8 mouse cellular contexts compared by ENCODE assay signal in the genomic region with DNA sequence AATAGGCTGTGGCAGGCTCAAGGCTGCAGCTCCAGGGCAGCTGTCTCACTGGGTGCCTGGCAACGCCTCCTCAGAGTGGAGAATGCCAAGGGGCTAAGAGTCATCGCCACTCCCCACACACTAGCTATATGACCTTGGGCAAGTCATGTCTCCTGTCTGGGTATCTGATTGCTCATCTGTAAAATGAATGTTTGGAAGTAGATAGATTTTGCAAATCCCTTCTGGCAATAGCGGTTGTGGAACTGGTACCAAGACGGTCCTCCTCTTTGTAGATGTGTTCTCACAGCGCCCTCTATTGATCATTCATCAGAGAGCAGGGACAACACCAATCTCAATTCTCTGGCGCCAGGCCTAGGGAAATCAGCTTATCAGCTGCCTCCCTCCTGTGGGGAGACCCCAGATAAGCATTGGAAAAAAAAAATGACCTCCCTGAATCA. TPM values are rescaled to one million over a fixed set of nuclear protein-coding genes. Genes with fewer than 3 reads are reported as not detected.
DNase-seq lines count a peak whose midpoint lies in the region; ATAC-seq and TF ChIP-seq lines count a peak whose summit lies in the region.

No protein-coding gene starts in this region.

- no peak for TF ChIP-seq EP300 in heart, adult 2 months (IDR thresholded peaks at IDR 0.05; ENCODE audit: insufficient read depth, low read depth, low read length)

- H3K4me3 ChIP-seq in heart, adult 2 months, result no peak overlapping the region
- H3K4me3 ChIP-seq in forebrain, embryonic 10.5 days, result no peak overlapping the region
- no peak overlapping the region for H3K4me3 ChIP-seq in kidney, postnatal 0 days (replicated peaks; ENCODE audit: low read depth, low read length)
- H3K4me3 ChIP-seq in liver, embryonic 13.5 days (replicated peaks), result no peak overlapping the region

- no peaks in the 10 kb centered on the region for H3K27me3 ChIP-seq in heart, adult 2 months (ENCODE audit: control insufficient read depth, insufficient read depth, low read length)
- no peaks in the 10 kb centered on the region for H3K27me3 ChIP-seq in forebrain, embryonic 10.5 days (ENCODE audit: poor library complexity, severe bottlenecking)
- H3K27me3 ChIP-seq in kidney, postnatal 0 days (ENCODE audit: insufficient read depth, low read length), result no peaks in the 10 kb centered on the region
- H3K27me3 ChIP-seq in liver, embryonic 13.5 days, result no peaks in the 10 kb centered on the region

- no peak for DNase-seq in heart, adult 2 months
- DNase-seq in heart, adult 9 months (ENCODE audit: low spot score in 2 of 2), result no peak
- DNase-seq in brain, adult 2 months (ENCODE audit: low read depth, low spot score), result peak; percentile 82
- peak; percentile 59 for DNase-seq in forebrain, embryonic 10.5 days (ENCODE audit: extremely low spot score, low spot score)
- peak; percentile 55 for DNase-seq in kidney, postnatal 0 days (ENCODE audit: low spot score)
- peak; percentile 8 for DNase-seq in liver, embryonic 13.5 days
- DNase-seq in right cerebral cortex, postnatal 36 days (ENCODE audit: low spot score in 2 of 2), result peak; percentile 29 to 34
- no peak for DNase-seq in ovary, postnatal 10 days (ENCODE audit: low spot score)

- no peaks in the 10 kb centered on the region for H3K4me1 ChIP-seq in heart, adult 2 months (ENCODE audit: control insufficient read depth, insufficient read depth, low read length)
- no peaks in the 10 kb centered on the region for H3K4me1 ChIP-seq in forebrain, embryonic 10.5 days
- no peaks in the 10 kb centered on the region for H3K4me1 ChIP-seq in kidney, postnatal 0 days (replicated peaks; ENCODE audit: insufficient read depth, low read length)
- H3K4me1 ChIP-seq in liver, embryonic 13.5 days (replicated peaks), result no peaks in the 10 kb centered on the region

- no peaks in the 10 kb centered on the region for H3K79me2 ChIP-seq in heart, adult 2 months (replicated peaks; ENCODE audit: control insufficient read depth, insufficient read depth, low read length)

- no peak for TF ChIP-seq POLR2A in heart, adult 2 months (IDR thresholded peaks at IDR 0.05; ENCODE audit: insufficient read depth, low read depth, low read length)

- H3K27ac ChIP-seq in heart, adult 2 months, result no peak overlapping the region
- no peak overlapping the region for H3K27ac ChIP-seq in forebrain, embryonic 10.5 days
- no peak overlapping the region for H3K27ac ChIP-seq in kidney, postnatal 0 days
- H3K27ac ChIP-seq in liver, embryonic 13.5 days, result no peak overlapping the region

- TF ChIP-seq CTCF in heart, adult 2 months (IDR thresholded peaks at IDR 0.05), result peak; percentile 53
- peak; percentile 75 for TF ChIP-seq CTCF in kidney, postnatal 0 days (IDR thresholded peaks at IDR 0.05; ENCODE audit: low read depth)

- H3K9me3 ChIP-seq in forebrain, embryonic 10.5 days, result no peaks in the 10 kb centered on the region
- no peaks in the 10 kb centered on the region for H3K9me3 ChIP-seq in kidney, postnatal 0 days (replicated peaks; ENCODE audit: low read length)
- H3K9me3 ChIP-seq in liver, embryonic 13.5 days (replicated peaks), result no peaks in the 10 kb centered on the region

- 12% methylated on average over 6 of the region's 6 CpGs for WGBS in heart, adult 2 months
- 17% methylated on average over 6 of the region's 6 CpGs for WGBS in forebrain, embryonic 10.5 days
- 14% methylated on average over 6 of the region's 6 CpGs for WGBS in kidney, postnatal 0 days
- 17% methylated on average over 6 of the region's 6 CpGs for WGBS in liver, embryonic 13.5 days (ENCODE audit: insufficient replicate concordance)

- intact Hi-C loops in heart, adult 2 months (cut with DNase I), result loop anchor here (5.0 kb wide), 1 partner anchor 405 kb away; no protein-coding TSS in a partner anchor

- no peak for ATAC-seq in kidney, postnatal 0 days (replicated peaks; ENCODE audit: low FRiP score, low read depth)
- ATAC-seq in liver, embryonic 13.5 days (ENCODE audit: low read depth), result no peak

- no peak overlapping the region for H3K4me2 ChIP-seq in kidney, postnatal 0 days (ENCODE audit: low read length)
- H3K4me2 ChIP-seq in liver, embryonic 13.5 days, result no peak overlapping the region

- no peak overlapping the region for H3K9ac ChIP-seq in heart, adult 2 months (ENCODE audit: low read depth, low read length)
- no peak overlapping the region for H3K9ac ChIP-seq in kidney, postnatal 0 days (ENCODE audit: low read depth, low read length)
- no peak overlapping the region for H3K9ac ChIP-seq in liver, embryonic 13.5 days

- H3K36me3 ChIP-seq in heart, adult 2 months (ENCODE audit: control insufficient read depth, insufficient read depth, low read length), result no peaks in the 10 kb centered on the region
- H3K36me3 ChIP-seq in forebrain, embryonic 10.5 days (replicated peaks), result no peaks in the 10 kb centered on the region
- no peaks in the 10 kb centered on the region for H3K36me3 ChIP-seq in kidney, postnatal 0 days (ENCODE audit: insufficient read depth, low read length)
- H3K36me3 ChIP-seq in liver, embryonic 13.5 days, result no peaks in the 10 kb centered on the region

RNA-seq across cellular contexts. Expression of a gene that starts 31.9 kb away (rescaled TPM):
- not detected for total RNA-seq in heart, adult 2 months (2021)
- polyA plus RNA-seq in heart, adult 2 months (2012; rRNA removed), result 0.08 TPM in 1 of 2 replicates, not detected in the other
- not detected in 2 replicates for polyA plus RNA-seq in forebrain, embryonic 10.5 days (2016; fragmentation: Nextera tagmentation; extraction: Ambion mirVana)
- 0.51 and 0.64 TPM in 2 replicates for polyA plus RNA-seq in kidney, postnatal 0 days (2015; fragmentation: Nextera tagmentation; extraction: Ambion mirVana)
- polyA plus RNA-seq in liver, embryonic 13.5 days (2015; fragmentation: Nextera tagmentation; extraction: Ambion mirVana), result not detected in 2 replicates

RNA-seq across cellular contexts. Expression of a gene that starts 51.9 kb away (rescaled TPM):
- not detected for total RNA-seq in heart, adult 2 months (2021)
- 0.12 TPM in 1 of 2 replicates, not detected in the other for polyA plus RNA-seq in heart, adult 2 months (2012; rRNA removed)
- not detected in 2 replicates for polyA plus RNA-seq in forebrain, embryonic 10.5 days (2016; fragmentation: Nextera tagmentation; extraction: Ambion mirVana)
- 131 and 133 TPM in 2 replicates for polyA plus RNA-seq in kidney, postnatal 0 days (2015; fragmentation: Nextera tagmentation; extraction: Ambion mirVana)
- polyA plus RNA-seq in liver, embryonic 13.5 days (2015; fragmentation: Nextera tagmentation; extraction: Ambion mirVana), result not detected in 2 replicates

Comparison
In these comparisons a context has a peak if more than half of its experiments do, and no peak if none do; other contexts are left out.
1. DNase-seq: peak in brain, adult 2 months (single experiment), forebrain, embryonic 10.5 days (single experiment), kidney, postnatal 0 days (single experiment), liver, embryonic 13.5 days (single experiment) and right cerebral cortex, postnatal 36 days (2 of 2); none in heart, adult 2 months (0 of 2), heart, adult 9 months (0 of 2) and ovary, postnatal 10 days (single experiment).
2. RNA of a gene that starts 51.9 kb away (polyA plus RNA-seq): 131 to 133 TPM in kidney, postnatal 0 days; 0.12 TPM in heart, adult 2 months, not detected in forebrain, embryonic 10.5 days and not detected in liver, embryonic 13.5 days; every median in the first group is over 100 times any median in the second.